Mouse (Mus musculus): ENCODE results near the gene Sept11.

- no peak for TF ChIP-seq CTCF (conservative IDR thresholded peaks at IDR 0.05 in 1 of 2, IDR thresholded peaks at IDR 0.05 in 1 of 2; ENCODE audit: low read depth in 2 of 2, low read length in 2 of 2)
- TF ChIP-seq EP300 (IDR thresholded peaks at IDR 0.05; ENCODE audit: low read length), result no peak
- no peak for TF ChIP-seq TCF12 (IDR thresholded peaks at IDR 0.05; ENCODE audit: low read depth, low read length)
- no peak for TF ChIP-seq POLR2A (IDR thresholded peaks at IDR 0.05; ENCODE audit: low read depth, low read length)
- no peak for TF ChIP-seq RAD21 (IDR thresholded peaks at IDR 0.05; ENCODE audit: low read depth, low read length)
- no peak for TF ChIP-seq PAX5 (IDR thresholded peaks at IDR 0.05; ENCODE audit: low read length)
- no peak for TF ChIP-seq USF2 (conservative IDR thresholded peaks at IDR 0.05; ENCODE audit: low read depth, low read length)
- TF ChIP-seq GABPA (IDR thresholded peaks at IDR 0.05; ENCODE audit: insufficient replicate concordance, low read depth, low read length), result no peak
- TF ChIP-seq SMC3 (IDR thresholded peaks at IDR 0.05; ENCODE audit: low read depth, low read length), result no peak
- no peak for TF ChIP-seq USF1 (IDR thresholded peaks at IDR 0.05; ENCODE audit: low read depth, low read length)
- no peak for TF ChIP-seq KAT2A (IDR thresholded peaks at IDR 0.05; ENCODE audit: insufficient replicate concordance, low read length)
Measured at GRCm38 (mm10) chr5:93139350-93139749, 46.1 kb downstream of the Sept11 start.

Measured in CH12.LX (cell line).